Mouse (Mus musculus): Measurements from ENCODE around the gene Crb3. TPM values are rescaled to one million over a fixed set of nuclear protein-coding genes. Genes with fewer than 3 reads are reported as not detected.

The Crb3 gene
- total RNA-seq, 2 experiments from 2014 or later = not detected

DNA sequence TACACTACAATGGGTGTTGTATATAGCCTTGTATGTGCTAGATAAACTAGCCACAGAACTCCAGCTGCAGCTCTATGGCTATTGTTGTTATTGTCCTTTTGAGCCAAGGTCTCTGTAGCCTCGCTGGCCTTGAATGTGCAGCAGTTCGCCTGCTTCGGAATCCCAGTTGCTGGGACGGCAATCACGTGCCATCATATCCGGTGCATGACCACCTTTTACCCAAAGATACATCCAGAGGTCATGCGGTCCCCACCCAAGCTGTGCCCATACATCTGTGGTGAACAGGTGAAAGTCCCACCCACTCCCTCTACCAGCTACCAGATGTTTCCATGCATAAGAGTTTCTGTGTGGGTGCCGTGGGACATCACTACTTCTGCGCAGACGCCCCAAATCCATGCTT is 2.2 kb downstream of the Crb3 start:
- no peak for ATAC-seq (replicated peaks; ENCODE audit: low FRiP score, poor library complexity, severe bottlenecking)

DNA sequence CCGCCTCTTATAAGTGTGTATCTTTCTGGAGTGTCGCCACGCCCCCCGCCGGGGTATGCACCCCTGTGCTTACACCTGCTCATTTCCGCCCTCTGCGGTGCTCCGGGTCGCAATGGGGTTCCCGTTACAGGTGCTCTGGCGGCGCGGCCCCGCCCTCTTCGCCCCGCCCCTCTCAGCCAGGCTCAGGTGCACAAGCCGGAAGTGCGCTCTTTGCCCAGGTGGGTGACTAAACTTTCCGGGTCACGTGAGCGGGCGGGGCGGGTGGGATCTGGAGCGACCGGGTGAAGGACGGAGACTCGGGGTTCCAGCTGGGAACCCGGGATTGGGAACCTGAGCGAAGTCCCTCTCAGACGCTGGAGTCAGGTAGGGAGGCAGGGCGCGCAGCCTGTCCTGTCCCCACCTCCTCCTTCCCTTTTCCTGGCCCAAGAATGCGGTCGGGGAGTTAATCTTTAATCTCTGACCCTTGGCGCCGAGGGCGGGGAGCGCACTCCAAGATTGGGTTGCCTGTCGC is 3.2 kb downstream of the Crb3 start:
- ATAC-seq (replicated peaks; ENCODE audit: low FRiP score, poor library complexity, severe bottlenecking) = no peak

GRCm38 (mm10) chr17:57062548-57062947 is 3.6 kb downstream of the Crb3 start:
- no peak for ATAC-seq (replicated peaks; ENCODE audit: low FRiP score, poor library complexity, severe bottlenecking)

DNA sequence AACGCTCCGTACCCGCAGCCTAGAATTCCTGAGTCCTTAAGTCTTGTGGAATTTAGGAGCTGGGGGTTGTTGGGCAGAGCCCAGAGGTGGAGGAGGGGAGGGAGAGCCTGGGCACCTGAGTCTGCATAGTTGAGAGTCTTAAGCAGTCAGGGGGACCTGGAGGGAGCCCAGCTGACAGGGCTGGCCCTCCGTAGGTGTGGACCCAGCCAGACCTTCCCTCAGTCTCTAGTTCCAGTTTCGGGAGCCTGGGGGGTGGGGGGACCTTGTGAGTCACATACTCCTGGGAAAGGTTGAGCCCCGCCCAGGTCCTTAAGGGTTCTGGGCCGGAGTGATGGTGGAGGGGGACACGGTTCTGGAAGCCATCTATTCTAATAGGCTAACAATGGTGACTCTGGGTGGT is 4.1 kb downstream of the Crb3 start:
- no peak for ATAC-seq (replicated peaks; ENCODE audit: low FRiP score, poor library complexity, severe bottlenecking)

- no peak for ATAC-seq (replicated peaks; ENCODE audit: low FRiP score, poor library complexity, severe bottlenecking)
Measured at GRCm38 (mm10) chr17:57066908-57067307, 8.0 kb downstream of the Crb3 start.

DNA sequence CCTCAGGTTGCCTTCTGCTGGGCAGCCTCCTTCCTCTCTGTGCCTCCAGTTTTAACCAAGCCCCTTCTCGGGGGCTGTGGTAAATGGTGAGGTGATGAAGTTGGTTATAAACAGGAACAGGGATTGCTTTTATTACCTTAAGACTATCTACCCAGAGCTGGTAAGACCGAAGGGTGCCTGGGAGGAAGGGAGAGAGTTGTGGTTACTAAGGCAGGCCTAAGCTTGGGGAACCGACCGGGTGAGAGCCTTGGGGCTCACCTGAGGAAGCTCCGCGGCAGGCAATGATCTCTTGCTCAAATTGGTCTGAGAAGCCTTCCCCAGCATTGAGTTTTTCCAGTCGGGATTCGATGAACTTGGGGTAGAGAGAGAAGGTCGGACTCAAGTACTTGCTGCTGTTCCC is 11.4 kb downstream of the Crb3 start:
- no peak for ATAC-seq (replicated peaks; ENCODE audit: low FRiP score, poor library complexity, severe bottlenecking)

GRCm38 (mm10) chr17:57070699-57071098 is 11.8 kb downstream of the Crb3 start:
- no peak for ATAC-seq (replicated peaks; ENCODE audit: low FRiP score, poor library complexity, severe bottlenecking)

DNA sequence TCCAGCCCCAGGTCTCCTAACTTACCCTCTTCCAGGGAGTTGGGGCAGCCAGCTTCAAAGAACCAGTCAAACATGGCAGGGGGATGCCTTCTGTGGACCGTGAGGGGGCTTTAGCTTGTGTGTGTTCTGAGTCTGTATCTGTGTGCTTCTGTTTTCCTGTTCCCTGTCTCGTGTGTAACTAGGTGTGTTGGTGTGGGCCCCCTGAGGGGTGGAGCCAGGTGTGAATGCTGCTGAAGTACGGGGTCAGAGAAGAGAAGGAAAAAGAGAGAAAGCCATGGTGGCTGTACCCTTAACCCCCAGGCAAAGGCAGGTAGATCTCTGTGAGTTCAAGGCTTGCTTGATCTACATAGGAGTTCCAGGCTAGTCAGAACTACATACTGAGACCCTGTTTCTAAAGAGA is 18.0 kb downstream of the Crb3 start:
- no peak for ATAC-seq (replicated peaks; ENCODE audit: low FRiP score, poor library complexity, severe bottlenecking)

DNA sequence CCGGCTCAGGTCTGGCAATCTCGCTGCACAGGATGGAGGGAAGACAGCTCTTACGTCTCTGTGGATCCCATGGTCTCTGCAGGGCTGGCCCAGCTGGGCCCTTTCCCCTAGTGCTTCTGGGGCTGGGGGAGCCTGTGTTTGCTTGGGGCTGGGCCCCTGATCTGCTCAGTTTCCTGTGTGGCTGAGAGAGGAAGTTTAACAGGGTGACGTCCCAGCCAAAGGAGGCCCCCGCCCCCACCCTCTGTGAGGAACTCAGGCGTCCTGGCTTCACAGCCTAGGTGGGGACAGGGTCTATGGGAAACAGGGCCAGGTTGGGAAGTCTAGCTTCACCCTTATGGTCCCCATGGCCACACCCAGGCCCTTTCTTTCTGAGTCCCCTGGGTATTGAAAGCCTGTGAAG is 19.4 kb downstream of the Crb3 start, which contains the start of gene Dennd1c:
TSS of gene Dennd1c (minus strand) at position 179 of the 400 bp plus-strand sequence.
- no peak for ATAC-seq (replicated peaks; ENCODE audit: low FRiP score, poor library complexity, severe bottlenecking)

DNA sequence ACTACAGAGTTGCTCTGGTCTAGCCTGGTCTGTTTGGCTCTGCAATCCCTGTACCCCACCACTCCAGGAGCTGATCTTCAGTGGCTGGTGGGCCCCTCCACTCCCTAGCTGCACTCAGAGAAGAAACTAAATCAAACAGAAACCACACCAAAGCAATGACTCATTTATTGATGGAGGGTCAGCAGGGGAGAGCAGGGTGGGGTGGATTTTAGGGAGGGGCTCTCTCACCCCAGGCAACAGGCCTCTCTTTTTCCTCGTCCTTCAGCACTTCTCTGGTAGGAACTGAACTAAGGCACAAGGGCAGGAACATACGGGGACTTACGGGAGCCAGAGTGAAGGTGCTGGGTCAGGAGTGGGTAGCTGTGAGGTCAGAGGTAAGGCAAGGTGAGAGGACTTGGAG is 21.0 kb downstream of the Crb3 start:
- no peak for ATAC-seq (replicated peaks; ENCODE audit: low FRiP score, poor library complexity, severe bottlenecking)

DNA sequence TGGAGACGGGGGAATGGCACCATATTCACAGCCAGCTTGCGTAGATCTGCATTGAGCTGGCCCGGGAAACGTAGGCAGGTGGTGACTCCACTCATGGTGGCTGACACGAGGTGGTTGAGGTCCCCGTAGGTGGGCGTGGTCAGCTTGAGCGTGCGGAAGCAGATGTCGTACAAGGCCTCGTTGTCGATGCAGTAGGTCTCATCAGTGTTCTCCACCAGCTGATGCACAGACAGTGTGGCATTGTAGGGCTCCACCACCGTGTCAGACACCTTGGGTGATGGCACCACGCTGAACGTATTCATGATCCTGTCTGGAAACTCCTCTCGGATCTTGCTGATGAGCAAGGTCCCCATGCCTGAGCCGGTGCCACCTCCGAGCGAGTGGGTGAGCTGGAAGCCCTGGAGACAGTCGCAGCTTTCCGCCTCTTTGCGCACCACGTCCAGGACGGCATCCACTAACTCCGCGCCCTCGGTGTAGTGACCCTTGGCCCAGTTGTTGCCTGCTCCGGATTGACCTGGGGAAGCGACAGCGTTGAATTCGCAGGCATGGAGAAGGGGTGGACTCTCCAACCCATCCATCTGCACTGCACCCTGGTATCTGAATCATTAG is 22.4 kb downstream of the Crb3 start:
- ATAC-seq (replicated peaks; ENCODE audit: low FRiP score, poor library complexity, severe bottlenecking) = no peak

DNA sequence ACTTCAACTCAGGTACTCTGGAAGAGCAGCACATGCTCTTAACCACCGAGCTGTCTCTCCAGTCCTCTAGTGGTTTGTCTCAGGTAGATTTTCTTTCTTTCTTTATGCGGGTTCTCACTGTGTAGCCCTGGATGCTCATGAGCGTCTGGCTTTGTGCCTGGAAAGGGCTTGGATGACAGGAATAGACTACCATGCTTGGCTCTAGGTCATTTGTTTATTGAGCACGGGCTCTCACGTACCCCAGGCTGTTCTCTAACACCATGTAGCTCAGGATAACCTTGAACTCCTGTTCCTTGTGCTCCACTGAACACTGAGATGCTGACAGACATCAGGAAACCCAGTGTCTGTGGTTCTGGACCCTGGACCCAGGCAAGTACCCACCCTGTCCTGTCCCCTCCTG is 23.6 kb downstream of the Crb3 start:
- ATAC-seq (replicated peaks; ENCODE audit: low FRiP score, poor library complexity, severe bottlenecking) = no peak

DNA sequence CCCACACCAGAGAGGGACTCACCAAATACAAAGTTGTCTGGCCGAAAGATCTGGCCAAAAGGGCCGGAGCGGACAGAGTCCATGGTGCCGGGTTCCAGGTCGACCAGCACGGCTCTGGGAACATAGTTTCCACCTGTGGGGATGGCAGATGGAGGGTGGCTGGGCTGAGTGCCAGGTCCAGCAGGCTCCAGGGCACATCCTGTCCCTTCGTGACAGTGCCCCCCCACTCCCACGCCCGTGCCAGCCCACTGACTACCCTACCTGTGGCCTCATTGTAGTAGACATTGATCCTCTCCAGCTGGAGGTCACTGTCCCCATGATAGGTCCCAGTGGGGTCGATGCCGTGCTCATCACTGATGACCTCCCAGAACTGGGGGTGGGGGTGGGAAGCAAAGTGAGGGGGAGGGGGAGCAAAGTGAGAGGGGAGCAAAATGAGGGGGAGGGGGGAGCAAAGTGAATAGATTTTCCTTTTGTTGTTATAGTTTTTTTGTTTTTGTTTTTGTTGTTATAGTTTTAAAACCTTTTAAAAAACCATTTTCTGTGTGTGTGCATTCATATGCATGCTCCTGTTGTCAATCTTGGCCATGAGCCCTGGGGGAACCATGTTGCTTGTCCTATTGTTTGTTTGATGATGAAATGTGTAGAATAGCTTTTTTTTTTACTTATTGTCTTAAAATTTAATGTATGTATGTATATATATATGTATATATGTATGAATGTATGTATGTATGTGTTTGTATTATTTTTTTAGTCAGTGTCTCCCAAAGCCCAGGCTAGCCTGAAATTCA is 27.3 kb downstream of the Crb3 start:
- no peak for ATAC-seq (replicated peaks; ENCODE audit: low FRiP score, poor library complexity, severe bottlenecking)

DNA sequence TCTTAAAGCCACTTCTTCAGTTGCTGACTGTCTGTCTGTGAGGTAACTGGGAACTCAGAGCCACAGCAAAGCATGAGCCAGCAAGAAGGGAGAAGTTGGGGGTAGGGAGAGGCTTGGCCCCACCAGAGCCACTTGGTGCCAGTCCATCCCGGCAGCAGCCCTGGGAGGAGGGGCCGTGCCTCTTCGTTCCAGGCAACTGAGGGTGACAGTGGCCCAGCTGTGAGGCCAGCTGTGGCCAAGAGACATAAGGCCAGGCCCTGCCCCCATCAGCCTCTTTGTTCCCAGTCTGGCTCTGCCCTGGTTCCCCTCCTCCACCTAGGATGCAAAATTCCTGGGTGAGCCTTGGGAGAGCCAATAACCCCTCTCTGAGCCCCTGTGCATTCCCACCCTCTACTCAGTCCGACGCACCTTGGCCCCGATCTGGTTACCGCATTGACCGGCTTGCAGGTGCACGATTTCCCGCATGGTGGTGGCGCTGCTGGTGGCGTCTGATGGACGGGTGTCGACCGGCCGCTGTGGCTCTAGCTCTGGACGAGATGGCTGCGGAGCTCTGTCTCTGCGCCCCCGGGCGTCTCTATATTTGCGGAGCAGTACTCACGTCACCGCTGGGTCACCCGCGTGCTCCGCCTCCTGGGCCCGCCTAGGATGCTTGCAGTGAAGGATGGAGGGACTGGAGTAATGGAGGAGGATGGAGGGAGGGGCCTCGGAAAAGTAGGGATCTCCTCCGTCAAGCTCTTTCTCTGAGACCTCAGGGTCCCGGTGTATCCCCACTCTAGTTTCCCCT is 28.3 kb downstream of the Crb3 start, which contains the start of gene Tubb4a:
TSS of gene Tubb4a (minus strand) at position 734 of the 784 bp plus-strand sequence.
- ATAC-seq (replicated peaks; ENCODE audit: low FRiP score, poor library complexity, severe bottlenecking) = no peak

GRCm38 (mm10) chr17:57094222-57094621 is 35.3 kb downstream of the Crb3 start:
- ATAC-seq (replicated peaks; ENCODE audit: low FRiP score, poor library complexity, severe bottlenecking) = no peak

DNA sequence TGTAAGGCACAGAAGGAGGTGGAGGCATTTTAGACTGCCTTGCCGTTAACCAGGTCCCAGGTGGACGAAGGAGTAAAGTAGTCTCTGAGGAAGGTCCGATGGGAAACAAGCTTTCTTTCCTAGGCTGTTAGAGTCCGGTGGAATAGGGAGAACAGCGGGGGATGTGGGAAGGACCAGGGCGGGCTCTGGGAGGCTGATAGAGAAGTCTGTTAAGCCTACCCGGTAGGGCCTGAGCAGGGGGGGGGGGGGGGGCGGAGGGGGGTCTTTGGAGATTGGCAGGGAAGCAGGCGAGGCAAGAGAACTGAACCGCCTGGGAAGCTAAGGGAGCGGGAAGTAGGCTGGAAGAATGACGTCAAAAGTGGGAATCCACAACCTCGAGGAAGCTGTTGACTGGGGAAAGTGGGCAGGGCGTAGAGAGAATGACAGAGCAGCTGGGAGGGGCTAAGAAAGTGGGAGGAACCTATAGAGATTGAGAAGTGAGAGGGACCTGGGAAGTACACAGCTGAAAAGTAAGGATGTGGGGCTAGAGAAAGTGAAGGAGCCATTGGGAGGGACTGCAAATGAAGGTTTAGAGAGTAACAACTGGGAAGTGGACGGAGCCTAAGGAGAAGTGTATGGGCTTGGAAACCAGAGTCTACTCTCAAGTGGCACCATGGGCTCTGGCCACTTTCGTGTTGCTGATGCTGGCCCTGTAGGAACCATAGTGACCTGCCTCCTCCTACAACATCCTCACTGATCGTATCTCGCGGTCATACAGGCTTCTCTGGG is 37.1 kb downstream of the Crb3 start:
- ATAC-seq (replicated peaks; ENCODE audit: low FRiP score, poor library complexity, severe bottlenecking) = peak; percentile 68

GRCm38 (mm10) chr17:57096623-57096920 is 37.7 kb downstream of the Crb3 start:
- peak; percentile 60 for ATAC-seq (replicated peaks; ENCODE audit: low FRiP score, poor library complexity, severe bottlenecking)

- no peak for ATAC-seq (replicated peaks; ENCODE audit: low FRiP score, poor library complexity, severe bottlenecking)
Measured at GRCm38 (mm10) chr17:57098321-57098720, 39.4 kb downstream of the Crb3 start.

- no peak for ATAC-seq (replicated peaks; ENCODE audit: low FRiP score, poor library complexity, severe bottlenecking)
Measured at GRCm38 (mm10) chr17:57099629-57100325, 40.9 kb downstream of the Crb3 start.
